Mouse (Mus musculus): ENCODE measurements around the gene Deaf1. TPM values are rescaled to one million over a fixed set of nuclear protein-coding genes. Genes with fewer than 3 reads are reported as not detected.

Deaf1 gene
- total RNA-seq, 2 experiments from 2014 or later, result 220 to 227 TPM

GRCm38 (mm10) chr7:141340023-141340422 is 12.5 kb upstream of the Deaf1 start:
- DNase-seq (ENCODE audit: low spot score in 2 of 2), result no peak

GRCm38 (mm10) chr7:141339215-141339920 is 11.9 kb upstream of the Deaf1 start:
- no peak for DNase-seq (ENCODE audit: low spot score in 2 of 2)

GRCm38 (mm10) chr7:141338576-141339131 is 11.2 kb upstream of the Deaf1 start, which contains the start of gene Eps8l2:
TSS of gene Eps8l2 (plus strand) at chr7:141338880.
- DNase-seq (ENCODE audit: low spot score in 2 of 2), result no peak

GRCm38 (mm10) chr7:141337716-141338416 is 10.4 kb upstream of the Deaf1 start:
- DNase-seq (ENCODE audit: low spot score in 2 of 2), result no peak

- no peak for DNase-seq (ENCODE audit: low spot score in 2 of 2)
Measured at GRCm38 (mm10) chr7:141336296-141336695, 8.8 kb upstream of the Deaf1 start.

- peak in 1 of 2 experiments; percentile 45 for DNase-seq (ENCODE audit: low spot score in 2 of 2)
Measured at GRCm38 (mm10) chr7:141335682-141336081, 8.2 kb upstream of the Deaf1 start.

GRCm38 (mm10) chr7:141335044-141335579 is 7.6 kb upstream of the Deaf1 start:
- DNase-seq (ENCODE audit: low spot score in 2 of 2), result no peak

- no peak for DNase-seq (ENCODE audit: low spot score in 2 of 2)
Measured at GRCm38 (mm10) chr7:141331990-141332389, 4.5 kb upstream of the Deaf1 start.

- no peak for DNase-seq (ENCODE audit: low spot score in 2 of 2)
Measured at GRCm38 (mm10) chr7:141330706-141331105, 3.2 kb upstream of the Deaf1 start.

- DNase-seq (ENCODE audit: low spot score in 2 of 2), result no peak
Measured at GRCm38 (mm10) chr7:141328373-141328990, 992 bp upstream of the Deaf1 start.

- peak in 1 of 2 experiments; percentile 24 for DNase-seq (ENCODE audit: low spot score in 2 of 2)
Measured at GRCm38 (mm10) chr7:141326546-141327446, 694 bp downstream of the Deaf1 start.

- DNase-seq (ENCODE audit: low spot score in 2 of 2), result no peak
Measured at GRCm38 (mm10) chr7:141324686-141325085, 2.8 kb downstream of the Deaf1 start.

- DNase-seq (ENCODE audit: low spot score in 2 of 2), result no peak
Measured at GRCm38 (mm10) chr7:141319446-141319845, 8.0 kb downstream of the Deaf1 start.

GRCm38 (mm10) chr7:141317619-141318132 is 9.8 kb downstream of the Deaf1 start:
- no peak for DNase-seq (ENCODE audit: low spot score in 2 of 2)

- no peak for DNase-seq (ENCODE audit: low spot score in 2 of 2)
Measured at GRCm38 (mm10) chr7:141315974-141316373, 11.5 kb downstream of the Deaf1 start.

GRCm38 (mm10) chr7:141315076-141315475 is 12.4 kb downstream of the Deaf1 start:
- DNase-seq (ENCODE audit: low spot score in 2 of 2), result no peak

GRCm38 (mm10) chr7:141314416-141314815 is 13.1 kb downstream of the Deaf1 start:
- no peak for DNase-seq (ENCODE audit: low spot score in 2 of 2)

- DNase-seq (ENCODE audit: low spot score in 2 of 2), result no peak
Measured at GRCm38 (mm10) chr7:141304537-141304936, 23.0 kb downstream of the Deaf1 start.

- DNase-seq (ENCODE audit: low spot score in 2 of 2), result no peak
Measured at GRCm38 (mm10) chr7:141302702-141303268, 24.7 kb downstream of the Deaf1 start.

- no peak for DNase-seq (ENCODE audit: low spot score in 2 of 2)
Measured at GRCm38 (mm10) chr7:141301386-141301785, 26.1 kb downstream of the Deaf1 start.
